Mouse (Mus musculus) CH12.LX (cell line): ENCODE measurements around the gene Pelp1. TPM values are rescaled to one million over a fixed set of nuclear protein-coding genes. Genes with fewer than 3 reads are reported as not detected.

Experiments used
- DNase-seq: peaks from one replicate; pipeline ENCODE4 v3.0.0-alpha.2; 2013; ENCODE audit errors: extremely low read depth
- H3K27ac ChIP-seq: 2 replicates; pipeline ENCODE4 v1.5.1; 2012; ENCODE audit warnings: low read depth, mild to moderate bottlenecking, control low read depth, moderate library complexity; ENCODE audit not compliant: insufficient read depth
- H3K27me3 ChIP-seq: replicated peaks from 2 replicates; pipeline ENCODE3; 2012; ENCODE audit warnings: inconsistent platforms
- H3K36me3 ChIP-seq, 2 experiments: replicated peaks in 1 of 2; 2 replicates each; pipeline versions ENCODE3 to v1.6.1; 2012; ENCODE audit warnings: inconsistent platforms in 1 of 2, low read length in 1 of 2, mild to moderate bottlenecking in 1 of 2, mixed read lengths in 1 of 2, moderate library complexity in 1 of 2; ENCODE audit not compliant: control insufficient read depth in 1 of 2, insufficient read depth in 1 of 2
- H3K4me1 ChIP-seq, 2 experiments: 2 replicates each; pipeline ENCODE4 v1.6.1; 2012; ENCODE audit warnings: inconsistent platforms in 1 of 2, moderate library complexity in 1 of 2; ENCODE audit not compliant: insufficient read depth in 2 of 2, control insufficient read depth in 1 of 2
- H3K4me2 ChIP-seq: 2 replicates; pipeline ENCODE4 v1.6.1; 2012; ENCODE audit warnings: low read depth, mild to moderate bottlenecking, control low read depth; ENCODE audit not compliant: poor library complexity, insufficient read depth, severe bottlenecking
- H3K4me3 ChIP-seq, 3 experiments: fragments of 150-350 bp in 1 of 3; sonication (generic) in 1 of 3; replicated peaks in 1 of 3; 2 replicates each; pipeline versions ENCODE3 to v1.5.1; 2011 to 2012; ENCODE audit warnings: low read depth in 2 of 3, low read length in 2 of 3, mild to moderate bottlenecking in 2 of 3, moderate library complexity in 2 of 3, control low read depth in 1 of 3, improper control_type of control experiment in 1 of 3, inconsistent platforms in 1 of 3, mixed read lengths in 1 of 3; ENCODE audit not compliant: poor library complexity in 1 of 3
- H3K79me2 ChIP-seq: replicated peaks from 2 replicates; pipeline ENCODE4 v1.6.1; 2012; ENCODE audit warnings: mild to moderate bottlenecking, moderate library complexity; ENCODE audit not compliant: control insufficient read depth, poor library complexity, insufficient read depth, severe bottlenecking; ENCODE audit errors: extremely low read depth
- H3K9ac ChIP-seq: 2 replicates; pipeline ENCODE4 v1.6.1; 2012; ENCODE audit warnings: low read depth, mild to moderate bottlenecking, control low read depth, moderate library complexity; ENCODE audit not compliant: insufficient read depth
- H3K9me3 ChIP-seq: replicated peaks from 2 replicates; pipeline ENCODE3; 2012; ENCODE audit warnings: low read length, inconsistent platforms, mixed read lengths
- CHD2 ChIP-seq: IDR thresholded peaks from 2 replicates; pipeline ENCODE4 v1.6.1; 2011; ENCODE audit warnings: low read length, improper control_type of control experiment
- ELF1 ChIP-seq: IDR thresholded peaks from 2 replicates; pipeline ENCODE4 v1.6.1; 2014; ENCODE audit warnings: low read depth, mild to moderate bottlenecking, inconsistent platforms, low read length, improper control_type of control experiment
- GABPA ChIP-seq: IDR thresholded peaks from 2 replicates; pipeline ENCODE4 v1.6.1; 2012; ENCODE audit warnings: low read depth, low read length, improper control_type of control experiment, inconsistent platforms; ENCODE audit not compliant: insufficient replicate concordance
- JUN ChIP-seq: IDR thresholded peaks from 2 replicates; pipeline ENCODE4 v1.6.1; 2011; ENCODE audit warnings: low read depth, mild to moderate bottlenecking, low read length, improper control_type of control experiment, moderate library complexity; ENCODE audit not compliant: insufficient read depth
- MAFK ChIP-seq: IDR thresholded peaks from 2 replicates; pipeline ENCODE4 v1.6.1; 2011; ENCODE audit warnings: low read length, improper control_type of control experiment; ENCODE audit not compliant: insufficient replicate concordance
- MAZ ChIP-seq: IDR thresholded peaks from 2 replicates; pipeline ENCODE4 v1.6.1; 2012; ENCODE audit warnings: low read depth, mild to moderate bottlenecking, inconsistent platforms, low read length, improper control_type of control experiment, moderate library complexity
- NELFE ChIP-seq: IDR thresholded peaks from 2 replicates; pipeline ENCODE4 v1.6.1; 2011; ENCODE audit warnings: low read depth, low read length, improper control_type of control experiment
- NRF1 ChIP-seq: IDR thresholded peaks from 2 replicates; pipeline ENCODE4 v1.6.1; 2014; ENCODE audit warnings: low read depth, mild to moderate bottlenecking, inconsistent platforms, low read length, improper control_type of control experiment, moderate library complexity
- PAX5 ChIP-seq: IDR thresholded peaks from 2 replicates; pipeline ENCODE4 v1.6.1; 2012; ENCODE audit warnings: low read length, inconsistent platforms, mixed read lengths
- POLR2AphosphoS2 ChIP-seq: IDR thresholded peaks from 2 replicates; pipeline ENCODE4 v1.6.1; 2011; ENCODE audit warnings: low read depth, low read length, improper control_type of control experiment
- RAD21 ChIP-seq: IDR thresholded peaks from 2 replicates; pipeline ENCODE4 v1.6.1; 2011; ENCODE audit warnings: low read depth, mild to moderate bottlenecking, low read length, improper control_type of control experiment, moderate library complexity
- USF2 ChIP-seq: conservative IDR thresholded peaks from 2 replicates; pipeline ENCODE4 v1.6.1; 2011; ENCODE audit warnings: low read depth, low read length, improper control_type of control experiment
- ZKSCAN1 ChIP-seq: IDR thresholded peaks from 2 replicates; pipeline ENCODE4 v1.6.1; 2012; ENCODE audit warnings: low read depth, inconsistent platforms, low read length, improper control_type of control experiment, borderline replicate concordance
- ZMIZ1 ChIP-seq: IDR thresholded peaks from 2 replicates; pipeline ENCODE4 v1.6.1; 2012; ENCODE audit warnings: low read depth, mild to moderate bottlenecking, inconsistent platforms, low read length, improper control_type of control experiment
- ZNF384 ChIP-seq: IDR thresholded peaks from 2 replicates; pipeline ENCODE4 v1.6.1; 2012; ENCODE audit warnings: low read depth, low read length, improper control_type of control experiment, inconsistent platforms
- dilution Hi-C: fragments of 300-500 bp; cut with MboI; formaldehyde crosslinking; loops from 2 replicates; pipeline ENCODE4 v1.14.3; 2020; ENCODE audit warnings: low sequenced_read_pairs; ENCODE audit not compliant: extremely low pct_unique_long_range_greater_than_20kb, extremely low pct_ligation_motif_present
- in situ Hi-C: fragments of 300-500 bp; cut with MboI; formaldehyde crosslinking; loops from 3 replicates; pipeline ENCODE4 v1.14.3; 2019; ENCODE audit warnings: low sequenced_read_pairs, low pct_ligation_motif_present, low pct_unique_long_range_greater_than_20kb, mixed read lengths
- polyA plus RNA-seq: library from polyadenylated mRNA; unstranded; fragments of >175 nt; gene quantifications from 2 replicates; pipeline ENCODE4 v1.2.1, GENCODE M21; 2012; ENCODE audit warnings: low read depth; ENCODE audit not compliant: insufficient read length
- total RNA-seq, 2 experiments: library from RNA; depleted of rRNA; stranded (reverse); fragments of 300-350 nt in 1 of 2; fragments of >200 nt in 1 of 2; gene quantifications; 2 replicates each; pipeline ENCODE4 v1.2.3; 2012 to 2014

Gene Pelp1
- total and polyA plus RNA-seq, 3 experiments: 13.2 to 113 (median 33.0) TPM

DNA sequence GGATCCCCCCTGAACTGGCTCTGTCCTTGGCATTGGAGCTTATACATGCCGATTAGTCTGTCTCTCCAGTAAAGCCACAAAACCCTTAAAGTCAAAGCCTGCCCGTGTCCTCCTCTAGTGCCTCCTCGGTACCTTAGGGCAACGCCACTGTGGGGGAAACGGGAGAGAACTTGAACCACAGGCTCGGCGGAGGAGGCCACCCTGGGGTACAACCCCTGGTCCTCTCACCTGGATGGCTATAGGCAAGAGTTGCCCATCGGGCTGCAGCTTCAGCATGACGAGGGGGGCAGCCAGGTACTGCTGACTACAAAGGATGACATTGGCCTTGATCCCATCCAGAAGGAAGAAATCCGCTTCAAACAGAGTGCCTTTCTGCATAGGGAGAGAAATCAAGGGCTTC is 62.0 kb downstream of the Pelp1 start:
- Histone ChIP-seq H3K27me3 (peaks cover 94% of the 10 kb centered on the region), H3K4me2 (peak overlapping the region; percentile 72; the same call in 1 of the 2 replicates), H3K79me2 (no peaks in the 10 kb centered on the region), H3K9ac (no peak overlapping the region), H3K27ac (no peak overlapping the region), H3K4me3 (no peak overlapping the region), H3K9me3 (no peaks in the 10 kb centered on the region), H3K36me3 (no peaks in the 10 kb centered on the region), H3K4me1 (peaks cover 3 to 5% of the 10 kb centered on the region in 2 experiments; a peak in 2 of 4 replicates)
- TF ChIP-seq ZKSCAN1 (no peak), USF2 (no peak), GABPA (no peak), NRF1 (no peak), JUN (no peak), RAD21 (no peak), ELF1 (no peak), MAZ (no peak), ZMIZ1 (no peak), MAFK (no peak), POLR2AphosphoS2 (no peak), PAX5 (no peak), CHD2 (no peak)
- dilution Hi-C loops (no loop called here), in situ Hi-C loops (loop anchor here (5.0 kb wide), 1 partner anchor 49 kb away; no protein-coding TSS in a partner anchor)
- no peak for DNase-seq

DNA sequence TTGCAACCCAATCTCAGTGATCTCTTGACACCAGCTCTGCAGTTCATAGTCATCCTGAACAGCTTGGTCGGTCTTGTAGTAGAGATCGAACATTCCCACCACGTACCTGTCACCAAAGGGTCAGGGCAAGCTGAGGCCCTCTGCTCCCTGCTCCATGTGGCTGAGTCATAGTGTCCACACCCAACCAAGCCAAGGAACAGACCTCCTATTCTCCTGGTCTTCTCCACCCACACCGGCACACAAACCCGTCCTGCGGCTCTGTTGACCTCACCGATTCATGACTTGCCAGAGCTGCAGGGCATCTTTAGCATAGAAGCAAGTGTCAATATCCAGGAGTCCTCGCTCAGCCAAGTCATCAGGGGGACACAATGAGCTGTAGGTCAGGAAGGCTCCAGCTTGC is 64.3 kb downstream of the Pelp1 start:
- no peak for DNase-seq
- TF ChIP-seq ZNF384: no peak
- TF ChIP-seq MAZ: no peak
- no peak for TF ChIP-seq NELFE
- Histone ChIP-seq H3K27me3 (peaks cover 93% of the 10 kb centered on the region), H3K9me3 (no peaks in the 10 kb centered on the region), H3K36me3 (no peaks in the 10 kb centered on the region), H3K4me3 (no peak overlapping the region), H3K4me2 (no peak overlapping the region), H3K27ac (no peak overlapping the region), H3K79me2 (no peaks in the 10 kb centered on the region), H3K4me1 (peaks cover 3 to 5% of the 10 kb centered on the region in 2 experiments; a peak in 2 of 4 replicates), H3K9ac (no peak overlapping the region)
- in situ Hi-C loops (loop anchor here (5.0 kb wide), 1 partner anchor 52 kb away; no protein-coding TSS in a partner anchor), dilution Hi-C loops (no loop called here)
